Mouse (Mus musculus) liver, adult 2 months (tissue): ENCODE measurements at regions not wholly inside any gene's neighbourhood (a gene's known extent, or its start where the extent isn't known, plus 50 kb on each side); places are given as distances from the start of the nearest gene placed in this dataset.

Experiments used
- DNase-seq: peaks from one replicate; pipeline ENCODE4 v3.0.0-alpha.2; 2011; ENCODE audit warnings: low read depth, low spot score; ENCODE audit errors: extremely low read depth
- H3K27ac ChIP-seq: fragments of 200-500 bp; replicated peaks from 2 replicates; pipeline ENCODE4 v1.5.1; 2012; ENCODE audit warnings: low read depth, mild to moderate bottlenecking, control low read depth, inconsistent platforms, low read length; ENCODE audit not compliant: insufficient read depth
- H3K27me3 ChIP-seq: fragments of 200-500 bp; 2 replicates; pipeline ENCODE4 v1.6.1; 2012; ENCODE audit warnings: mild to moderate bottlenecking, moderate library complexity, low read length, inconsistent platforms; ENCODE audit not compliant: control insufficient read depth, insufficient read depth
- H3K36me3 ChIP-seq: fragments of 200-500 bp; 2 replicates; pipeline ENCODE4 v1.6.1; 2012; ENCODE audit warnings: low read length, inconsistent platforms; ENCODE audit not compliant: control insufficient read depth, insufficient read depth
- H3K4me1 ChIP-seq: fragments of 200-500 bp; 2 replicates; pipeline ENCODE4 v1.6.1; 2011; ENCODE audit warnings: low read length; ENCODE audit not compliant: control insufficient read depth, insufficient read depth
- H3K4me3 ChIP-seq: fragments of 200-500 bp; 2 replicates; pipeline ENCODE4 v1.5.1; 2011; ENCODE audit warnings: low read depth, mild to moderate bottlenecking, control low read depth, low read length, moderate library complexity; ENCODE audit not compliant: insufficient read depth
- H3K79me2 ChIP-seq: fragments of 200-500 bp; 2 replicates; pipeline ENCODE4 v1.6.1; 2012; ENCODE audit warnings: inconsistent platforms, mild to moderate bottlenecking, low read length, moderate library complexity; ENCODE audit not compliant: control insufficient read depth, insufficient read depth
- H3K9ac ChIP-seq: fragments of 200-500 bp; 2 replicates; pipeline ENCODE4 v1.6.1; 2012; ENCODE audit warnings: low read depth, mild to moderate bottlenecking, control low read depth, inconsistent platforms, low read length
- CTCF ChIP-seq: fragments of 200-500 bp; IDR thresholded peaks from 2 replicates; pipeline ENCODE4 v1.5.1; 2011; ENCODE audit warnings: low read depth, low read length, control low read depth
- POLR2A ChIP-seq: fragments of 200-500 bp; IDR thresholded peaks from 2 replicates; pipeline ENCODE4 v1.6.1; 2011; ENCODE audit warnings: low read length, control low read depth; ENCODE audit not compliant: insufficient read depth; ENCODE audit errors: extremely low read depth
- WGBS: fragments of 180-500 bp; shearing (Covaris S2); methylation state at CpG from one replicate; pipeline ENCODE4 v1.1.7; 2018; 5-methylcytosine and 5-hydroxymethylcytosine counted together

DNA sequence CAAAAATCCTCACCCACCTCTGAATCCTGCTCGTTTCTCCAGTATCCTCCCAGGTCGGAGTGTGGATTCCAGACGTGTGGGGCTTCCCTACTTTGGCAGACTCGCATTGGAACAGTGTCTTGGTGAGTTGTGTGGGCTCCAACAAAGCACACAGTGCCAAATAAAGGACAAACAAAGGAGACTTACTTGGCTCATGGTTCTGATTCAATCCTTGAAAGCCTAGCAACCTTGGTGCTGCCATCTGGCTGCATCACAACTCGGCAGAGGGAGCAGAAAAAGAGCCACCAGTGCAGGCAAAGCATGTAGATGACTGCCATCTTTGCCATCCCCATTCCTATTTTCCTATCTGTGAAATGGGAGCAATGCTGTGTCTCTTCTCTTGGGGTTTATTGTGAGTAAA, 64.0 kb downstream of the Il9r start:
- H3K27ac ChIP-seq, result no peak overlapping the region
- no peaks in the 10 kb centered on the region for H3K36me3 ChIP-seq
- peaks cover 4% of the 10 kb centered on the region; the same call in 1 of the 2 replicates for H3K4me1 ChIP-seq
- H3K27me3 ChIP-seq, result no peaks in the 10 kb centered on the region
- no peak overlapping the region for H3K9ac ChIP-seq
- WGBS, result 79% methylated on average over 5 of the region's 5 CpGs
- TF ChIP-seq CTCF, result no peak
- no peak for DNase-seq
- no peaks in the 10 kb centered on the region for H3K79me2 ChIP-seq
- H3K4me3 ChIP-seq, result no peak overlapping the region

GRCm38 (mm10) chr11:32133996-32134395, 66.1 kb downstream of the Il9r start:
- WGBS, result 81% methylated on average over 7 of the region's 7 CpGs
- DNase-seq, result no peak
- no peaks in the 10 kb centered on the region for H3K27me3 ChIP-seq
- TF ChIP-seq CTCF, result no peak
- no peak for TF ChIP-seq POLR2A
- no peak overlapping the region for H3K27ac ChIP-seq
- no peak overlapping the region for H3K4me3 ChIP-seq
- H3K9ac ChIP-seq, result no peak overlapping the region
- peaks cover 4% of the 10 kb centered on the region; the same call in 1 of the 2 replicates for H3K4me1 ChIP-seq
- no peaks in the 10 kb centered on the region for H3K36me3 ChIP-seq
- no peaks in the 10 kb centered on the region for H3K79me2 ChIP-seq

- Histone ChIP-seq H3K4me3 (no peak overlapping the region), H3K9ac (no peak overlapping the region), H3K27ac (no peak overlapping the region), H3K79me2 (no peaks in the 10 kb centered on the region), H3K36me3 (no peaks in the 10 kb centered on the region), H3K4me1 (no peaks in the 10 kb centered on the region), H3K27me3 (no peaks in the 10 kb centered on the region)
- DNase-seq, result peak; percentile 17
- WGBS, result 89% methylated on average over 3 of the region's 3 CpGs
- TF ChIP-seq POLR2A, result no peak
- no peak for TF ChIP-seq CTCF
Measured at GRCm38 (mm10) chr11:32132008-32132615, 68.0 kb downstream of the Il9r start.

DNA sequence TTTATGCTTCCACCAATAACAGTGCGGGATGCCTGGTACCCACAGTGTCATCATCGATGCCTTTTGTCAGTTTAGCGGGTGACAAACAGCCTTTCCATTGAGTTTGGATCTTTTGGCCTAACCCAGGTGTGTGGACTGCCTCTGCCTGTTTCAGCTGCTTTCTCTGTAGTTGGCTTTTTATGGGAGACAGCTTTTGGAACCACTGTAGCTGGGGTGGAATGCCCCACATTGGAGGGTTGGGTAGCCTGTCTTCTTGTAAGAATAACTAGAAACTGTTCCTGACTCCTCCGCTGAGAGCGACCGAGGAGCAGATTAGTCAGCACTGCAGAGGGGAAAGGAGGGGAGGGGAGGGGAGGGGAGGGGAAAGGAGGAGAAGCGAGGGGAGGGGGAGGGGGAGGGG, 71.5 kb downstream of the Il9r start:
- Histone ChIP-seq H3K4me3 (no peak overlapping the region), H3K36me3 (no peaks in the 10 kb centered on the region), H3K9ac (no peak overlapping the region), H3K79me2 (no peaks in the 10 kb centered on the region), H3K4me1 (no peaks in the 10 kb centered on the region), H3K27ac (no peak overlapping the region), H3K27me3 (no peaks in the 10 kb centered on the region)
- DNase-seq, result no peak
- TF ChIP-seq CTCF (no peak), POLR2A (no peak)
- 64% methylated on average over 7 of the region's 7 CpGs for WGBS

GRCm38 (mm10) chr11:32128018-32128417, 72.1 kb downstream of the Il9r start:
- DNase-seq, result no peak
- 64% methylated on average over 3 of the region's 3 CpGs for WGBS

DNA sequence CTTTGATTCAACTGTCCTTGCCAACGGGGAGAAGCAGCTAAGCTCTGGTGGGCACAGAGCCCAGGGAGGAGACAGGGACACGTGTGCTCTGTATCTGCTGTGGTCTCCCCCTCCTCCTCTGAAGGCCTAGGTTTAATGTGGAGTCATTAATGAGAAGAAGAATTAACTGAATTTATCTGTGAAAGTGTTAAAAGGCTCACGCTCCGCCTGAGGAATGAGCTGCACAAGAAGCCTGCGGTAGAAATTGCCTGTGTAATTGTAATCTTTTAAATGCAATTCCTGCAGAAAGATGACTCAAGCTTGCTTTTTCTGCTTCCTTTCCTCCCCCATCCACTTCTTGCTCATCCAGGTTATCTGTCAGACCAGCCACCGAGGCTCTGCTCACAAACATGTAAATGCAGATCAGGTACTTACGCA, 72.7 kb downstream of the Il9r start:
- H3K79me2 ChIP-seq, result no peaks in the 10 kb centered on the region
- no peaks in the 10 kb centered on the region for H3K36me3 ChIP-seq
- TF ChIP-seq CTCF (no peak), POLR2A (no peak)
- no peaks in the 10 kb centered on the region for H3K27me3 ChIP-seq
- H3K27ac ChIP-seq, result no peak overlapping the region
- no peak for DNase-seq
- no peak overlapping the region for H3K9ac ChIP-seq
- H3K4me3 ChIP-seq, result no peak overlapping the region
- 73% methylated on average over 7 of the region's 7 CpGs for WGBS
- no peaks in the 10 kb centered on the region for H3K4me1 ChIP-seq

More at GRCm38 (mm10) chr11:32128018-32128417, 72.1 kb downstream of the Il9r start:
- H3K27ac ChIP-seq, result no peak overlapping the region
- no peaks in the 10 kb centered on the region for H3K36me3 ChIP-seq
- no peak for TF ChIP-seq POLR2A
- no peak for TF ChIP-seq CTCF
- no peaks in the 10 kb centered on the region for H3K79me2 ChIP-seq
- H3K27me3 ChIP-seq, result no peaks in the 10 kb centered on the region
- H3K9ac ChIP-seq, result no peak overlapping the region
- H3K4me3 ChIP-seq, result no peak overlapping the region
- H3K4me1 ChIP-seq, result no peaks in the 10 kb centered on the region
